Mouse (Mus musculus) bone marrow macrophage, adult 2 months (primary cell): ENCODE results near the gene Gna13.

ENCODE experiments used
- CTCF ChIP-seq: IDR thresholded peaks from 2 replicates; pipeline ENCODE4 v1.5.1; 2012; ENCODE audit warnings: low read depth, mild to moderate bottlenecking, low read length, moderate library complexity
- POLR2A ChIP-seq: IDR thresholded peaks from 2 replicates; pipeline ENCODE4 v1.6.1; 2012; ENCODE audit warnings: mild to moderate bottlenecking, low read depth, low read length, borderline replicate concordance

GRCm38 (mm10) chr11:109348408-109348807, 14.2 kb upstream of the Gna13 start:
- TF ChIP-seq POLR2A, result no peak
- no peak for TF ChIP-seq CTCF
